Mouse (Mus musculus): ENCODE data around the gene Tor2a. TPM values are rescaled to one million over a fixed set of nuclear protein-coding genes. Genes with fewer than 3 reads are reported as not detected.

Gene Tor2a
- polyA plus RNA-seq, 1 experiment from 2014 or later = 57.2 TPM

DNA sequence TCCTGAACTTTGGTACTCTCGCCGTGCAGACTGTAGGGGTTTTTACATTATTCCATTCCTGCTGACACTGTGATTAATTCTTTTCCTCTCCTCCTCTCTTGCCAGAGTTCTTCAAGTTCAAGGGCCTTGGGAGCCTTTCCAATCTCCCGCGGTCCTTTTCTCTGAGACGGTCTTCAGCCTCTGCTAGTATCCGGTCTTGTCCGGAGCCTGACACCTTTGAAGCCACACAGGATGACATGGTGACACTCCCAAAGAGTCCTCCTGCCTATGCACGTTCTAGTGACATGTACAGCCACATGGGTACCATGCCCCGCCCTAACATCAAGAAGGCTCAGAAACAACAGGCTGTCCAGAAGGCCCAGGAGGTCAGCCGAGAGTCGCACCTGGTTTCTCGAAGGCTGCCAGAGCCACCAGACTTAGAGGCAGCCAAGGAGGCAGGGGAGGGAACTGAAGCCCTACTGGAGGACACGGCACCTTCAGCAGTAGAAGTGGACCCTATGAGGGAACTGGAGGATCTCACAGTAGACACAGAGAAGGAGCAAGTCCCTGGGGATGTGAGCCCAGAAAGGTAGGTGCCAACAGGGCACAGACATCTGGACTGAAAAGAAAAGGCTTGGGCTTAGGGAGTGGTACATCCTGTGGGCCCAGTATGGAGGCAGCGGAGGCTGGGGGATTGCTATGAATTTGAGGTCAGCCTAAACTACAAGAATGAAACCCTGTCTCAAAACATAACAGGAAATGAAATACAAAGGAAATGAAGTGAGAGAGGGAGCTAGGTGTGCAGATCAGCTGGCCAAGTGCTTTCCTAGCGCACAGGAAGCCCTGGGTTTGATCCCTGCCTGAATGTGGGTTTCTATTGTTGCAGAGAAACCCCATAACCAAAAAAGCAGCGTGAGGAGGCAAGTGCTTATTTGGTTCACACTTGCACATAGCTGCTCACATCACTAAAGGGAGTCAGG is 31.9 kb upstream of the Tor2a start:
- WGBS = 81% methylated on average over 16 of the region's 16 CpGs
- H3K4me3 ChIP-seq (ENCODE audit: low read depth, low read length) = no peak overlapping the region
- H3K27ac ChIP-seq (ENCODE audit: low read depth, low read length) = no peak overlapping the region
- H3K9me3 ChIP-seq (ENCODE audit: control insufficient read depth, low read length) = no peaks in the 10 kb centered on the region
- no peaks in the 10 kb centered on the region for H3K27me3 ChIP-seq (replicated peaks; ENCODE audit: control insufficient read depth, insufficient read depth, low read length)
- H3K4me2 ChIP-seq = no peak overlapping the region
- peaks cover 24% of the 10 kb centered on the region for H3K4me1 ChIP-seq (replicated peaks; ENCODE audit: control insufficient read depth, insufficient read depth, low read length)
- no peak overlapping the region for H3K9ac ChIP-seq (ENCODE audit: low read depth, low read length)
- DNase-seq (ENCODE audit: low spot score) (no peak), ATAC-seq (replicated peaks; ENCODE audit: low FRiP score) (no peak)
- H3K36me3 ChIP-seq (ENCODE audit: control insufficient read depth, insufficient read depth, low read length) = no peaks in the 10 kb centered on the region

GRCm38 (mm10) chr2:32727435-32727834 is 29.6 kb upstream of the Tor2a start:
- peak; percentile 86 for DNase-seq (ENCODE audit: low spot score)
- Histone ChIP-seq H3K27me3 (replicated peaks; ENCODE audit: control insufficient read depth, insufficient read depth, low read length) (no peaks in the 10 kb centered on the region), H3K4me1 (replicated peaks; ENCODE audit: control insufficient read depth, insufficient read depth, low read length) (peaks cover 17% of the 10 kb centered on the region), H3K27ac (ENCODE audit: low read depth, low read length) (no peak overlapping the region), H3K4me2 (peak overlapping the region; percentile 62), H3K4me3 (ENCODE audit: low read depth, low read length) (peak overlapping the region; percentile 35), H3K36me3 (ENCODE audit: control insufficient read depth, insufficient read depth, low read length) (no peaks in the 10 kb centered on the region), H3K9ac (ENCODE audit: low read depth, low read length) (peak overlapping the region; percentile 25; the same call in 1 of the 2 replicates), H3K9me3 (ENCODE audit: control insufficient read depth, low read length) (no peaks in the 10 kb centered on the region)
- 1% methylated on average over 16 of the region's 16 CpGs for WGBS
- ATAC-seq (replicated peaks; ENCODE audit: low FRiP score) = peak; percentile 93

DNA sequence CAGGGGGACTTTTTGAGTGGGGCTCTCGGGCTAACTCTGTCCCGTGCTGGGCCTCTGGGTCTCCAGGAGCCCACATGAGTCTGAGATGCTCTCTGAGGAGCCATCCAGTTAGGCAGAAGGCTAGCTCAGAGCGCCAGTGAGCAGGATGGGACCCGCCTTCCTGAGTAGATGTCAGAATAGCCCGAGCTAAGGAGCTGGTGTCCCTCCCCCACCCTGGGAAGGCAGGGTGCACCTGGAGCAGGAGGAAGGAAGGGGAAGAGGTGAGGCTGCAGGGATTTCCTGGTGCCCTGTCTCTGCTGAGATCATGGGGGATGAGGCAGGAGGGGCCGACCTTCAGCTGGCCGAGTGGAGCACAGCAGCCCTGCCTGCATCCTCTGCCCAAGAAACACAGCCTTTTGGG is 28.6 kb upstream of the Tor2a start:
- 0 out of 2 replicates have a peak, but pooled peaks have one; percentile 13 for ATAC-seq (replicated peaks; ENCODE audit: low FRiP score)
- Histone ChIP-seq H3K4me3 (ENCODE audit: low read depth, low read length) (peak overlapping the region; percentile 35), H3K27ac (ENCODE audit: low read depth, low read length) (no peak overlapping the region), H3K27me3 (replicated peaks; ENCODE audit: control insufficient read depth, insufficient read depth, low read length) (no peaks in the 10 kb centered on the region), H3K9ac (ENCODE audit: low read depth, low read length) (no peak overlapping the region; the same call in 1 of the 2 replicates), H3K9me3 (ENCODE audit: control insufficient read depth, low read length) (no peaks in the 10 kb centered on the region), H3K4me2 (peak overlapping the region; percentile 62), H3K4me1 (replicated peaks; ENCODE audit: control insufficient read depth, insufficient read depth, low read length) (peaks cover 17% of the 10 kb centered on the region), H3K36me3 (ENCODE audit: control insufficient read depth, insufficient read depth, low read length) (no peaks in the 10 kb centered on the region)
- DNase-seq (ENCODE audit: low spot score) = no peak
- 48% methylated on average over 7 of the region's 7 CpGs for WGBS

DNA sequence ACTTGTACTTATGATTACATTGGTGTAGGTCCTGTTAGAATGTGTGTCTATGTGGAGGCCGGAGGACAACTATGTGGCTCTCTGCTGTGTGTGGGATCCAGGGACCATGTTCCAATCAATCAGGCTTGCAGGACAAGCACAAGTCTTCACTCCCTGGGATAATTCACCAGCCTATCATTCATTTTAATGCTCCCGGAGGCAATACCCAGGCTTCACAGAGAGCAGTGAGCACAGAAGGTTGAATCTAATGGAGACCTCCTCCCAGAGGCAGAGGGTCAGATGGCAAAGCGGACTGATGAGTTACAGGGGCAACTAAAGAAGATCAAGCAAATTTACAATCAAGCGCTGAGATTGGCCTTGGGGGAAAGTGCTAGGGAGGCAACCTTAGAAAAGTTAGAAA is 27.5 kb upstream of the Tor2a start:
- no peak overlapping the region for H3K4me3 ChIP-seq (ENCODE audit: low read depth, low read length)
- H3K36me3 ChIP-seq (ENCODE audit: control insufficient read depth, insufficient read depth, low read length) = no peaks in the 10 kb centered on the region
- H3K9me3 ChIP-seq (ENCODE audit: control insufficient read depth, low read length) = no peaks in the 10 kb centered on the region
- DNase-seq (ENCODE audit: low spot score) (no peak), ATAC-seq (replicated peaks; ENCODE audit: low FRiP score) (no peak)
- 66% methylated on average over 4 of the region's 4 CpGs for WGBS
- no peak overlapping the region for H3K27ac ChIP-seq (ENCODE audit: low read depth, low read length)
- peaks cover 22% of the 10 kb centered on the region for H3K4me1 ChIP-seq (replicated peaks; ENCODE audit: control insufficient read depth, insufficient read depth, low read length)
- peak overlapping the region; percentile 62 for H3K4me2 ChIP-seq
- no peaks in the 10 kb centered on the region for H3K27me3 ChIP-seq (replicated peaks; ENCODE audit: control insufficient read depth, insufficient read depth, low read length)
- H3K9ac ChIP-seq (ENCODE audit: low read depth, low read length) = no peak overlapping the region

GRCm38 (mm10) chr2:32730854-32731253 is 26.2 kb upstream of the Tor2a start:
- Histone ChIP-seq H3K4me2 (peak overlapping the region; percentile 33; the same call in 1 of the 2 replicates), H3K4me3 (ENCODE audit: low read depth, low read length) (no peak overlapping the region), H3K27ac (ENCODE audit: low read depth, low read length) (peak overlapping the region; percentile 13; the same call in 1 of the 2 replicates), H3K4me1 (replicated peaks; ENCODE audit: control insufficient read depth, insufficient read depth, low read length) (peaks cover 25% of the 10 kb centered on the region), H3K9me3 (ENCODE audit: control insufficient read depth, low read length) (no peaks in the 10 kb centered on the region), H3K27me3 (replicated peaks; ENCODE audit: control insufficient read depth, insufficient read depth, low read length) (no peaks in the 10 kb centered on the region), H3K9ac (ENCODE audit: low read depth, low read length) (no peak overlapping the region), H3K36me3 (ENCODE audit: control insufficient read depth, insufficient read depth, low read length) (no peaks in the 10 kb centered on the region)
- 47% methylated on average over 11 of the region's 11 CpGs for WGBS
- no peak for DNase-seq (ENCODE audit: low spot score)
- ATAC-seq (replicated peaks; ENCODE audit: low FRiP score) = no peak

- peak overlapping the region; percentile 3; the same call in 1 of the 2 replicates for H3K27ac ChIP-seq (ENCODE audit: low read depth, low read length)
- no peak overlapping the region for H3K4me2 ChIP-seq
- WGBS = 77% methylated on average over 4 of the region's 4 CpGs
- DNase-seq (ENCODE audit: low spot score) (no peak), ATAC-seq (replicated peaks; ENCODE audit: low FRiP score) (no peak)
- no peak overlapping the region for H3K4me3 ChIP-seq (ENCODE audit: low read depth, low read length)
- no peaks in the 10 kb centered on the region for H3K27me3 ChIP-seq (replicated peaks; ENCODE audit: control insufficient read depth, insufficient read depth, low read length)
- peaks cover 25% of the 10 kb centered on the region for H3K4me1 ChIP-seq (replicated peaks; ENCODE audit: control insufficient read depth, insufficient read depth, low read length)
- H3K36me3 ChIP-seq (ENCODE audit: control insufficient read depth, insufficient read depth, low read length) = no peaks in the 10 kb centered on the region
- no peaks in the 10 kb centered on the region for H3K9me3 ChIP-seq (ENCODE audit: control insufficient read depth, low read length)
- no peak overlapping the region for H3K9ac ChIP-seq (ENCODE audit: low read depth, low read length)
Observed at GRCm38 (mm10) chr2:32731911-32732310, 25.1 kb upstream of the Tor2a start.

DNA sequence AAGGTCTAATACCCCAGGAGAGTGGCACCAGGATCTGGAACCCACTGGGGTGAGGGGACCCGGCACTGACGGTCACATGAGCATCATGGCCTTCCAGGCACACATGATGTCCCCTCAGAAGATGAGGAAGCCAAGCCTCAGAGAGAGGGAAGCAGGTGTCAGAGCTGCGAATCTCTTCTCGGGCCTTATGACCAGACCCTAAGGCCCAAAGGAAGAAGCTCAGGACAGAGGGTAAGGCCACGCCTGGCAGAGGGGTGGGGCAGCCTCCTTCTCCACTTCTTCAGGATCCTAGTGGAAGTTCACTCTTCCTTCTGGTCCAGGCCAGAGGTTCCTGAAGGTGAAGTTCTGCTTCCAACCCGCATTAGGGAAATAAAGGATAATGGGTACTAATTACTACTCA is 24.3 kb upstream of the Tor2a start:
- Histone ChIP-seq H3K4me3 (ENCODE audit: low read depth, low read length) (no peak overlapping the region), H3K4me1 (replicated peaks; ENCODE audit: control insufficient read depth, insufficient read depth, low read length) (peaks cover 19% of the 10 kb centered on the region), H3K27ac (ENCODE audit: low read depth, low read length) (no peak overlapping the region), H3K27me3 (replicated peaks; ENCODE audit: control insufficient read depth, insufficient read depth, low read length) (no peaks in the 10 kb centered on the region), H3K36me3 (ENCODE audit: control insufficient read depth, insufficient read depth, low read length) (no peaks in the 10 kb centered on the region), H3K4me2 (no peak overlapping the region), H3K9me3 (ENCODE audit: control insufficient read depth, low read length) (no peaks in the 10 kb centered on the region), H3K9ac (ENCODE audit: low read depth, low read length) (no peak overlapping the region)
- WGBS = 84% methylated on average over 6 of the region's 6 CpGs
- ATAC-seq (replicated peaks; ENCODE audit: low FRiP score) = no peak
- no peak for DNase-seq (ENCODE audit: low spot score)

- ATAC-seq (replicated peaks; ENCODE audit: low FRiP score) (no peak; the same call in 1 of the 2 replicates), DNase-seq (ENCODE audit: low spot score) (no peak)
- H3K4me3 ChIP-seq (ENCODE audit: low read depth, low read length) = no peak overlapping the region
- no peak overlapping the region for H3K9ac ChIP-seq (ENCODE audit: low read depth, low read length)
- peak overlapping the region; percentile 25; the same call in 1 of the 2 replicates for H3K27ac ChIP-seq (ENCODE audit: low read depth, low read length)
- 37% methylated on average over 4 of the region's 4 CpGs for WGBS
- no peaks in the 10 kb centered on the region for H3K27me3 ChIP-seq (replicated peaks; ENCODE audit: control insufficient read depth, insufficient read depth, low read length)
- no peaks in the 10 kb centered on the region for H3K9me3 ChIP-seq (ENCODE audit: control insufficient read depth, low read length)
- H3K4me2 ChIP-seq = no peak overlapping the region
- H3K36me3 ChIP-seq (ENCODE audit: control insufficient read depth, insufficient read depth, low read length) = no peaks in the 10 kb centered on the region
- peaks cover 12% of the 10 kb centered on the region; the same call in 1 of the 2 replicates for H3K4me1 ChIP-seq (replicated peaks; ENCODE audit: control insufficient read depth, insufficient read depth, low read length)
Observed at GRCm38 (mm10) chr2:32734480-32734879, 22.6 kb upstream of the Tor2a start.

Data from liver, embryonic 11.5 days (tissue).